In genomic region chr8:109436830-109437567, GRCm38 (mm10) we compare ENCODE assay signal across 10 mouse cellular contexts. TPM values are rescaled to one million over a fixed set of nuclear protein-coding genes. Genes with fewer than 3 reads are reported as not detected.
A peak's percentile ranks its signal among the peaks of the same experiment; 100 is the strongest.
DNase-seq lines count a peak whose midpoint lies in the region; ATAC-seq and TF ChIP-seq lines count a peak whose summit lies in the region.
"Had no signal": no experiment of that assay in that cellular context is flagged by ENCODE, and none has a peak within 500 bp of the region (broad histone marks: within the 10 kb centered on the region; RNA-seq: fewer than 3 reads in every experiment).

No protein-coding gene starts in this region.

- H3K27me3 ChIP-seq in testis, adult 2 months (ENCODE audit: control insufficient read depth, insufficient read depth, low read length), result peaks cover 3% of the 10 kb centered on the region; the same call in 1 of the 2 replicates
- H3K27me3 ChIP-seq in hindbrain, embryonic 14.5 days (ENCODE audit: control insufficient read depth, insufficient read depth, low read length), result no peaks in the 10 kb centered on the region

- H3K9me3 ChIP-seq in hindbrain, embryonic 14.5 days (ENCODE audit: control insufficient read depth, low read length), result no peaks in the 10 kb centered on the region

- ATAC-seq in hindbrain, embryonic 14.5 days (ENCODE audit: low FRiP score), result peak; percentile 69
- ATAC-seq in erythroid progenitor cell, adult 5-6 weeks (replicated peaks; ENCODE audit: low FRiP score, poor library complexity, severe bottlenecking), result no peak
- ATAC-seq in megakaryocyte progenitor cell, adult 5-6 weeks (replicated peaks; ENCODE audit: poor library complexity), result no peak

- H3K4me1 ChIP-seq in testis, adult 2 months (ENCODE audit: control insufficient read depth, insufficient read depth, low read length), result peaks cover 9% of the 10 kb centered on the region
- H3K4me1 ChIP-seq in hindbrain, embryonic 14.5 days (replicated peaks; ENCODE audit: control insufficient read depth, insufficient read depth, low read length), result peaks cover 9% of the 10 kb centered on the region; the same call in 1 of the 2 replicates

- no peak for TF ChIP-seq CTCF in testis, adult 2 months (IDR thresholded peaks at IDR 0.05; ENCODE audit: control insufficient read depth, insufficient read depth, insufficient replicate concordance, low read depth, low read length)

- H3K36me3 ChIP-seq in testis, adult 2 months (ENCODE audit: control insufficient read depth, insufficient read depth, low read length), result no peaks in the 10 kb centered on the region
- H3K36me3 ChIP-seq in hindbrain, embryonic 14.5 days (replicated peaks; ENCODE audit: control insufficient read depth, insufficient read depth), result no peaks in the 10 kb centered on the region

- peak; percentile 69 to 80 for DNase-seq in cerebellum, postnatal 14 days
- DNase-seq in cerebellum, adult 9-10 months, result no peak
- no peak for DNase-seq in testis, postnatal 14 days (ENCODE audit: low spot score)
- peak; percentile 73 for DNase-seq in hindbrain, embryonic 14.5 days (ENCODE audit: low spot score)
- DNase-seq in lung, postnatal 36 days, result peak; percentile 30

- peak overlapping the region; percentile 19 for H3K9ac ChIP-seq in hindbrain, embryonic 14.5 days

- WGBS in hindbrain, embryonic 14.5 days, result 12% methylated on average over 19 of the region's 19 CpGs

- peak overlapping the region; percentile 27 for H3K4me3 ChIP-seq in testis, adult 2 months (ENCODE audit: control insufficient read depth, low read depth, low read length)
- H3K4me3 ChIP-seq in hindbrain, embryonic 14.5 days (replicated peaks; ENCODE audit: low read length), result peak overlapping the region; percentile 4; the same call in 1 of the 2 replicates

- no peak overlapping the region for H3K27ac ChIP-seq in testis, adult 2 months (ENCODE audit: control insufficient read depth, insufficient read depth, low read depth, low read length)
- peak overlapping the region; percentile 87 for H3K27ac ChIP-seq in hindbrain, embryonic 14.5 days

- no peak for TF ChIP-seq POLR2A in testis, adult 2 months (IDR thresholded peaks at IDR 0.05; ENCODE audit: control insufficient read depth, low read depth, low read length)

- peak overlapping the region; percentile 42 for H3K4me2 ChIP-seq in hindbrain, embryonic 14.5 days (replicated peaks)

RNA-seq across cellular contexts. Expression of gene Pmfbp1, which starts 56.8 kb away (rescaled TPM):
- polyA plus RNA-seq in testis, adult 2 months (2012; rRNA removed), result 108 TPM in 2 replicates
- polyA plus RNA-seq in hindbrain, embryonic 14.5 days (2014; fragmentation: Nextera tagmentation; extraction: Ambion mirVana), result 3.2 TPM in 2 replicates
- not detected in 2 replicates for total RNA-seq in erythroid progenitor cell, adult 5-6 weeks (2015; ENCODE audit: low replicate concordance)
- not detected in 2 replicates for total RNA-seq in erythroid progenitor cell, adult 5-6 weeks (2017; ENCODE audit: low replicate concordance)
- total RNA-seq in megakaryocyte progenitor cell, adult 5-6 weeks (2015), result not detected in 2 replicates
- total RNA-seq in megakaryocyte progenitor cell, adult 5-6 weeks (2017), result not detected in 2 replicates
- total RNA-seq: common myeloid progenitor, adult 5-6 weeks had no signal
- polyA plus RNA-seq: C2C12 had no signal

Comparison
In these comparisons a context has a peak if more than half of its experiments do, and no peak if none do; other contexts are left out.
1. DNase-seq: peak in cerebellum, postnatal 14 days (2 of 2), hindbrain, embryonic 14.5 days (single experiment) and lung, postnatal 36 days (single experiment); none in cerebellum, adult 9-10 months (single experiment) and testis, postnatal 14 days (single experiment).